Mouse (Mus musculus): ENCODE measurements around the gene Klf8.
"Not testable (repeated sequence)": the region's sequence is repeated elsewhere in the genome, so short reads cannot be mapped to it uniquely, and the experiment has no call there.

Gene Klf8

GRCm38 (mm10) chrX:153237304-153237919 lies at the start of gene Klf8:
TSS of gene Klf8 (plus strand) at chrX:153237466.
- peak; percentile 23 for DNase-seq (ENCODE audit: low spot score)

- peak; percentile 2 for DNase-seq (ENCODE audit: low spot score)
Measured at GRCm38 (mm10) chrX:153199185-153199584, 38.1 kb upstream of the Klf8 start.

- DNase-seq (ENCODE audit: low spot score), result no peak
Measured at GRCm38 (mm10) chrX:153211101-153211500, 26.2 kb upstream of the Klf8 start.

- DNase-seq (ENCODE audit: low spot score), result no peak
Measured at GRCm38 (mm10) chrX:153231240-153231639, 6.0 kb upstream of the Klf8 start.

- no peak for DNase-seq (ENCODE audit: low spot score)
Measured at GRCm38 (mm10) chrX:153233255-153233654, 4.0 kb upstream of the Klf8 start.

- DNase-seq (ENCODE audit: low spot score), result peak; percentile 41
Measured at GRCm38 (mm10) chrX:153237920-153238504, 746 bp downstream of the Klf8 start.

- DNase-seq (ENCODE audit: low spot score), result no peak
Measured at GRCm38 (mm10) chrX:153254256-153254655, 17.0 kb downstream of the Klf8 start.

GRCm38 (mm10) chrX:153255504-153255903 lies 18.2 kb downstream of the Klf8 start:
- DNase-seq (ENCODE audit: low spot score), result no peak

- DNase-seq (ENCODE audit: low spot score), result no peak
Measured at GRCm38 (mm10) chrX:153282185-153282584, 44.9 kb downstream of the Klf8 start.

GRCm38 (mm10) chrX:153311356-153311755 lies 74.1 kb downstream of the Klf8 start:
- no peak for DNase-seq (ENCODE audit: low spot score)

GRCm38 (mm10) chrX:153323105-153323504 lies 85.8 kb downstream of the Klf8 start:
- no peak for DNase-seq (ENCODE audit: low spot score)

- not testable (repeated sequence) for DNase-seq (ENCODE audit: low spot score)
Measured at GRCm38 (mm10) chrX:153334140-153334539, 96.9 kb downstream of the Klf8 start.

- peak; percentile 41 for DNase-seq (ENCODE audit: low spot score)
Measured at GRCm38 (mm10) chrX:153359331-153360215, 122.3 kb downstream of the Klf8 start.

GRCm38 (mm10) chrX:153360216-153360590 lies 122.9 kb downstream of the Klf8 start:
- DNase-seq (ENCODE audit: low spot score), result peak; percentile 34

- peak; percentile 2 for DNase-seq (ENCODE audit: low spot score)
Measured at GRCm38 (mm10) chrX:153360666-153361269, 123.5 kb downstream of the Klf8 start.

GRCm38 (mm10) chrX:153366754-153367153 lies 129.5 kb downstream of the Klf8 start:
- DNase-seq (ENCODE audit: low spot score), result peak; percentile 54

GRCm38 (mm10) chrX:153369780-153370179 lies 132.5 kb downstream of the Klf8 start:
- peak; percentile 45 for DNase-seq (ENCODE audit: low spot score)

GRCm38 (mm10) chrX:153375105-153375504 lies 137.8 kb downstream of the Klf8 start:
- no peak for DNase-seq (ENCODE audit: low spot score)

- DNase-seq (ENCODE audit: low spot score), result no peak
Measured at GRCm38 (mm10) chrX:153381753-153382152, 144.5 kb downstream of the Klf8 start.

- DNase-seq (ENCODE audit: low spot score), result peak; percentile 43
Measured at GRCm38 (mm10) chrX:153389291-153389690, 152.0 kb downstream of the Klf8 start.

GRCm38 (mm10) chrX:153417067-153417466 lies 179.8 kb downstream of the Klf8 start:
- no peak for DNase-seq (ENCODE audit: low spot score)

GRCm38 (mm10) chrX:153433659-153434293 lies 196.5 kb downstream of the Klf8 start:
- peak; percentile 45 for DNase-seq (ENCODE audit: low spot score)

Measured in retina, embryonic 14.5 days (tissue).